Mouse (Mus musculus): ENCODE measurements around the gene Nrip2. TPM values are rescaled to one million over a fixed set of nuclear protein-coding genes. Genes with fewer than 3 reads are reported as not detected.

Gene Nrip2
- polyA plus RNA-seq, 1 experiment from 2014 or later: 13.6 TPM

GRCm38 (mm10) chr6:128460729-128461503 lies 61.8 kb downstream of the Nrip2 start:
- ATAC-seq: no peak
- Histone ChIP-seq H3K4me2 (ENCODE audit: low read length) (no peak overlapping the region), H3K36me3 (ENCODE audit: control insufficient read depth, insufficient read depth, low read length) (no peaks in the 10 kb centered on the region), H3K27me3 (ENCODE audit: control insufficient read depth, insufficient read depth, low read depth, low read length) (no peaks in the 10 kb centered on the region), H3K9ac (ENCODE audit: low read depth, low read length) (no peak overlapping the region), H3K4me1 (ENCODE audit: control insufficient read depth, insufficient read depth, low read length) (no peaks in the 10 kb centered on the region), H3K27ac (ENCODE audit: low read length) (no peak overlapping the region), H3K9me3 (replicated peaks; ENCODE audit: control insufficient read depth, low read length, poor library complexity, severe bottlenecking) (no peaks in the 10 kb centered on the region), H3K4me3 (ENCODE audit: low read depth, low read length) (no peak overlapping the region)
- 79% methylated on average over 14 of the region's 14 CpGs for WGBS

- no peak overlapping the region for H3K9ac ChIP-seq (ENCODE audit: low read depth, low read length)
- H3K4me1 ChIP-seq (ENCODE audit: control insufficient read depth, insufficient read depth, low read length): no peaks in the 10 kb centered on the region
- no peak for ATAC-seq
- H3K36me3 ChIP-seq (ENCODE audit: control insufficient read depth, insufficient read depth, low read length): no peaks in the 10 kb centered on the region
- H3K27ac ChIP-seq (ENCODE audit: low read length): no peak overlapping the region
- no peaks in the 10 kb centered on the region for H3K27me3 ChIP-seq (ENCODE audit: control insufficient read depth, insufficient read depth, low read depth, low read length)
- H3K4me3 ChIP-seq (ENCODE audit: low read depth, low read length): no peak overlapping the region
- H3K4me2 ChIP-seq (ENCODE audit: low read length): no peak overlapping the region
- H3K9me3 ChIP-seq (replicated peaks; ENCODE audit: control insufficient read depth, low read length, poor library complexity, severe bottlenecking): no peaks in the 10 kb centered on the region
These were observed 62.5 kb downstream of the Nrip2 start for GRCm38 (mm10) chr6:128461606-128462005.

DNA sequence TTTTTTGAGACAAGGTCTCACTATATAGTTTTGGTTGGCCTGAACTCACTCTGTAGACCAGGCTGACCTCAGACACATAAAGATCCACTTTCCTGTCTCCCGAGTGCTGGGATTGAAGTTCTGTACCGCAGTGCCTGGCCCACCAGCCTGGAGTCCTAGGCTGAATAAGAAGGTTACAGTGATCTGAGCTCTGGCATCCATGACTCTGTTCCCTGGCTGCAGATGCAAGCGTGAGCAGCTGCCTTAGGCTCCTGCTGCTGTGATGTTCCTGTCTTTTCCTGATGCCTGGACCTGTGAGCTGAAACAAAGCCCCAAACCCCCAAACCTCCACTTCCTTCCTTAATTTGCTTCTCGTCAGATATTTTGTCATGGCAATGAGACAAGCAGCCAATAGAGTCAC lies 65.9 kb downstream of the Nrip2 start:
- Histone ChIP-seq H3K4me2 (ENCODE audit: low read length) (no peak overlapping the region), H3K9me3 (replicated peaks; ENCODE audit: control insufficient read depth, low read length, poor library complexity, severe bottlenecking) (no peaks in the 10 kb centered on the region), H3K27me3 (ENCODE audit: control insufficient read depth, insufficient read depth, low read depth, low read length) (no peaks in the 10 kb centered on the region), H3K4me3 (ENCODE audit: low read depth, low read length) (no peak overlapping the region), H3K27ac (ENCODE audit: low read length) (no peak overlapping the region), H3K9ac (ENCODE audit: low read depth, low read length) (no peak overlapping the region), H3K4me1 (ENCODE audit: control insufficient read depth, insufficient read depth, low read length) (no peaks in the 10 kb centered on the region; the same call in 1 of the 2 replicates), H3K36me3 (ENCODE audit: control insufficient read depth, insufficient read depth, low read length) (no peaks in the 10 kb centered on the region)
- ATAC-seq: no peak
- 92% methylated on average over 4 of the region's 4 CpGs for whole genome bisulfite sequencing

Other genes starting within 250 kb of the Nrip2 start
- 0.58 and 0.65 TPM in 2 replicates for gene Tead4, start 98.5 kb upstream of the Nrip2 start, polyA plus RNA-seq (2015; fragmentation: Nextera tagmentation; extraction: Ambion mirVana)
- 16.1 and 16.6 TPM in 2 replicates for gene Tulp3, start 43.4 kb upstream of the Nrip2 start, polyA plus RNA-seq (2015; fragmentation: Nextera tagmentation; extraction: Ambion mirVana)
- 77.0 and 84.1 TPM in 2 replicates for gene Rhno1, start 36.4 kb upstream of the Nrip2 start, polyA plus RNA-seq (2015; fragmentation: Nextera tagmentation; extraction: Ambion mirVana)
- gene Foxm1, start 36.3 kb upstream of the Nrip2 start, polyA plus RNA-seq (2015; fragmentation: Nextera tagmentation; extraction: Ambion mirVana): 4.8 and 5.4 TPM in 2 replicates
- 0.70 and 0.83 TPM in 2 replicates for gene Tex52, start 23.8 kb upstream of the Nrip2 start, polyA plus RNA-seq (2015; fragmentation: Nextera tagmentation; extraction: Ambion mirVana)
- not detected in 2 replicates for gene Gm44596, start 23.8 kb upstream of the Nrip2 start, polyA plus RNA-seq (2015; fragmentation: Nextera tagmentation; extraction: Ambion mirVana)
- 46.4 and 48.8 TPM in 2 replicates for gene Itfg2, start 25.6 kb downstream of the Nrip2 start, polyA plus RNA-seq (2015; fragmentation: Nextera tagmentation; extraction: Ambion mirVana)
- gene Fkbp4, start 39.4 kb downstream of the Nrip2 start, polyA plus RNA-seq (2015; fragmentation: Nextera tagmentation; extraction: Ambion mirVana): 357 and 394 TPM in 2 replicates
- gene Pzp, start 127.4 kb downstream of the Nrip2 start, polyA plus RNA-seq (2015; fragmentation: Nextera tagmentation; extraction: Ambion mirVana): not detected in 2 replicates
- 1.4 and 3.5 TPM in 2 replicates for gene A2ml1, start 182.3 kb downstream of the Nrip2 start, polyA plus RNA-seq (2015; fragmentation: Nextera tagmentation; extraction: Ambion mirVana)
- not detected in 2 replicates for gene Klrb1a, start 224.2 kb downstream of the Nrip2 start, polyA plus RNA-seq (2015; fragmentation: Nextera tagmentation; extraction: Ambion mirVana)

All from midbrain, embryonic 16.5 days (tissue).